Mouse (Mus musculus) limb, embryonic 15.5 days (tissue): Measurements from ENCODE around the gene Pigu. TPM values are rescaled to one million over a fixed set of nuclear protein-coding genes. Genes with fewer than 3 reads are reported as not detected.

Source experiments
- ATAC-seq: fragments of 200-750 bp; cut with Nextera tagmentation; 2 replicates; pipeline ENCODE4 v1.8.0; 2017; ENCODE audit warnings: low read depth, moderate TSS enrichment; ENCODE audit not compliant: insufficient number of reproducible peaks, low FRiP score, low TSS enrichment
- H3K27ac ChIP-seq: fragments of 300-500 bp; sonication (generic); 2 replicates; pipeline ENCODE4 v1.5.1; 2015; ENCODE audit warnings: moderate library complexity, mild to moderate bottlenecking, inconsistent platforms
- H3K27me3 ChIP-seq: fragments of 300-500 bp; sonication (generic); 2 replicates; pipeline ENCODE4 v1.6.1; 2015; ENCODE audit warnings: inconsistent platforms
- H3K36me3 ChIP-seq: fragments of 300-500 bp; sonication (generic); 2 replicates; pipeline ENCODE4 v1.6.1; 2015; ENCODE audit warnings: inconsistent platforms
- H3K4me1 ChIP-seq: fragments of 300-500 bp; sonication (generic); 2 replicates; pipeline ENCODE4 v1.6.1; 2015; ENCODE audit warnings: inconsistent platforms
- H3K4me2 ChIP-seq: fragments of 300-500 bp; sonication (generic); 2 replicates; pipeline ENCODE4 v1.6.1; 2015; ENCODE audit warnings: mild to moderate bottlenecking, inconsistent platforms
- H3K4me3 ChIP-seq: fragments of 300-500 bp; sonication (generic); 2 replicates; pipeline ENCODE4 v1.5.1; 2015; ENCODE audit warnings: mild to moderate bottlenecking, inconsistent platforms
- H3K9ac ChIP-seq: fragments of 300-500 bp; sonication (generic); 2 replicates; pipeline ENCODE4 v1.6.1; 2015; ENCODE audit warnings: inconsistent platforms
- H3K9me3 ChIP-seq: fragments of 300-500 bp; sonication (generic); 2 replicates; pipeline ENCODE4 v1.6.1; 2016; ENCODE audit warnings: inconsistent platforms
- WGBS: fragments of 180-500 bp; shearing (Covaris S2); methylation state at CpG from one replicate; pipeline ENCODE4 v1.1.7; 2015; 5-methylcytosine and 5-hydroxymethylcytosine counted together
- polyA plus RNA-seq: library from polyadenylated mRNA; unstranded; fragments of >200 nt; fragmentation: Nextera tagmentation; extraction: Ambion mirVana; gene quantifications from 2 replicates; pipeline ENCODE4 v1.2.1, GENCODE M21; 2015

The Pigu gene
- polyA plus RNA-seq, 1 experiment from 2014 or later = 41.7 TPM

- Histone ChIP-seq H3K9me3 (no peaks in the 10 kb centered on the region), H3K9ac (no peak overlapping the region), H3K4me3 (no peak overlapping the region), H3K27me3 (no peaks in the 10 kb centered on the region), H3K36me3 (no peaks in the 10 kb centered on the region), H3K4me2 (no peak overlapping the region), H3K27ac (no peak overlapping the region), H3K4me1 (peaks cover 10% of the 10 kb centered on the region)
- no peak for ATAC-seq
- 89% methylated on average over 3 of the region's 3 CpGs for WGBS
These were observed 2.8 kb downstream of the Pigu start for GRCm38 (mm10) chr2:155354402-155354801.

GRCm38 (mm10) chr2:155346670-155347069, 10.6 kb downstream of the Pigu start:
- no peak overlapping the region for H3K4me3 ChIP-seq
- 71% methylated on average over 1 of the region's 1 CpGs for WGBS

GRCm38 (mm10) chr2:155340166-155340565, 17.1 kb downstream of the Pigu start:
- Histone ChIP-seq H3K9me3 (no peaks in the 10 kb centered on the region), H3K4me1 (no peaks in the 10 kb centered on the region), H3K4me3 (no peak overlapping the region), H3K4me2 (no peak overlapping the region), H3K27me3 (no peaks in the 10 kb centered on the region), H3K27ac (no peak overlapping the region), H3K9ac (no peak overlapping the region), H3K36me3 (peaks cover 16% of the 10 kb centered on the region; the same call in 1 of the 2 replicates)
- no peak for ATAC-seq

More at GRCm38 (mm10) chr2:155346670-155347069, 10.6 kb downstream of the Pigu start:
- Histone ChIP-seq H3K27me3 (no peaks in the 10 kb centered on the region), H3K9me3 (no peaks in the 10 kb centered on the region), H3K4me2 (no peak overlapping the region), H3K27ac (no peak overlapping the region), H3K4me1 (no peaks in the 10 kb centered on the region), H3K9ac (no peak overlapping the region), H3K36me3 (peaks cover 11% of the 10 kb centered on the region; the same call in 1 of the 2 replicates)
- no peak for ATAC-seq

- no peak for ATAC-seq
- 93% methylated on average over 3 of the region's 3 CpGs for WGBS
- no peak overlapping the region for H3K4me2 ChIP-seq
- no peaks in the 10 kb centered on the region for H3K27me3 ChIP-seq
- no peak overlapping the region for H3K4me3 ChIP-seq
- H3K9me3 ChIP-seq = no peaks in the 10 kb centered on the region
- no peak overlapping the region for H3K27ac ChIP-seq
- peaks cover 29% of the 10 kb centered on the region for H3K36me3 ChIP-seq
- H3K4me1 ChIP-seq = no peaks in the 10 kb centered on the region
- H3K9ac ChIP-seq = no peak overlapping the region
These were observed 21.0 kb downstream of the Pigu start for GRCm38 (mm10) chr2:155336254-155336653.

GRCm38 (mm10) chr2:155335231-155335630, 22.0 kb downstream of the Pigu start:
- no peak overlapping the region for H3K4me3 ChIP-seq
- H3K27me3 ChIP-seq = no peaks in the 10 kb centered on the region
- 82% methylated on average over 1 of the region's 1 CpGs for WGBS
- H3K4me2 ChIP-seq = no peak overlapping the region
- H3K9ac ChIP-seq = no peak overlapping the region
- H3K9me3 ChIP-seq = no peaks in the 10 kb centered on the region
- ATAC-seq = no peak
- peaks cover 38% of the 10 kb centered on the region for H3K36me3 ChIP-seq
- no peak overlapping the region for H3K27ac ChIP-seq
- H3K4me1 ChIP-seq = no peaks in the 10 kb centered on the region

GRCm38 (mm10) chr2:155333421-155333820, 23.8 kb downstream of the Pigu start:
- Histone ChIP-seq H3K4me3 (no peak overlapping the region), H3K4me1 (no peaks in the 10 kb centered on the region), H3K9me3 (no peaks in the 10 kb centered on the region), H3K27me3 (no peaks in the 10 kb centered on the region), H3K27ac (no peak overlapping the region), H3K4me2 (no peak overlapping the region), H3K9ac (no peak overlapping the region), H3K36me3 (peaks cover 43% of the 10 kb centered on the region)
- no peak for ATAC-seq
- 86% methylated on average over 1 of the region's 1 CpGs for WGBS

- H3K4me3 ChIP-seq = no peak overlapping the region
- H3K27ac ChIP-seq = no peak overlapping the region
- no peak overlapping the region for H3K4me2 ChIP-seq
- ATAC-seq = no peak
- H3K9ac ChIP-seq = no peak overlapping the region
- 91% methylated on average over 4 of the region's 4 CpGs for WGBS
- no peaks in the 10 kb centered on the region for H3K27me3 ChIP-seq
- peaks cover 56% of the 10 kb centered on the region for H3K36me3 ChIP-seq
- H3K9me3 ChIP-seq = no peaks in the 10 kb centered on the region
- H3K4me1 ChIP-seq = no peaks in the 10 kb centered on the region
These were observed 25.9 kb downstream of the Pigu start for GRCm38 (mm10) chr2:155331351-155331750.

GRCm38 (mm10) chr2:155330811-155331210, 26.4 kb downstream of the Pigu start:
- no peaks in the 10 kb centered on the region for H3K27me3 ChIP-seq
- no peak overlapping the region for H3K4me2 ChIP-seq
- no peak for ATAC-seq
- peaks cover 59% of the 10 kb centered on the region for H3K36me3 ChIP-seq
- no peaks in the 10 kb centered on the region for H3K4me1 ChIP-seq
- H3K9me3 ChIP-seq = no peaks in the 10 kb centered on the region
- WGBS = 88% methylated on average over 4 of the region's 4 CpGs
- H3K27ac ChIP-seq = no peak overlapping the region
- H3K9ac ChIP-seq = no peak overlapping the region
- H3K4me3 ChIP-seq = no peak overlapping the region

GRCm38 (mm10) chr2:155329707-155330106, 27.5 kb downstream of the Pigu start:
- no peaks in the 10 kb centered on the region for H3K27me3 ChIP-seq
- no peaks in the 10 kb centered on the region for H3K9me3 ChIP-seq
- H3K4me2 ChIP-seq = no peak overlapping the region
- no peak overlapping the region for H3K4me3 ChIP-seq
- no peak overlapping the region for H3K9ac ChIP-seq
- no peak overlapping the region for H3K27ac ChIP-seq
- H3K4me1 ChIP-seq = no peaks in the 10 kb centered on the region
- peaks cover 58% of the 10 kb centered on the region for H3K36me3 ChIP-seq
- ATAC-seq = no peak
- 81% methylated on average over 2 of the region's 2 CpGs for WGBS

GRCm38 (mm10) chr2:155328906-155329305, 28.3 kb downstream of the Pigu start:
- H3K9ac ChIP-seq = no peak overlapping the region
- H3K36me3 ChIP-seq = peaks cover 50% of the 10 kb centered on the region
- no peaks in the 10 kb centered on the region for H3K9me3 ChIP-seq
- H3K27me3 ChIP-seq = no peaks in the 10 kb centered on the region
- no peak overlapping the region for H3K27ac ChIP-seq
- no peak overlapping the region for H3K4me2 ChIP-seq
- ATAC-seq = no peak
- H3K4me1 ChIP-seq = no peaks in the 10 kb centered on the region
- H3K4me3 ChIP-seq = no peak overlapping the region

GRCm38 (mm10) chr2:155327906-155328305, 29.3 kb downstream of the Pigu start:
- ATAC-seq = no peak
- Histone ChIP-seq H3K9me3 (no peaks in the 10 kb centered on the region), H3K4me3 (no peak overlapping the region), H3K36me3 (peaks cover 42% of the 10 kb centered on the region), H3K9ac (no peak overlapping the region), H3K27ac (no peak overlapping the region), H3K27me3 (no peaks in the 10 kb centered on the region), H3K4me1 (no peaks in the 10 kb centered on the region), H3K4me2 (no peak overlapping the region)
- WGBS = 88% methylated on average over 5 of the region's 5 CpGs

GRCm38 (mm10) chr2:155326001-155326400, 31.2 kb downstream of the Pigu start:
- WGBS = 94% methylated on average over 4 of the region's 4 CpGs
- peaks cover 37% of the 10 kb centered on the region for H3K36me3 ChIP-seq
- H3K4me1 ChIP-seq = no peaks in the 10 kb centered on the region
- no peaks in the 10 kb centered on the region for H3K9me3 ChIP-seq
- H3K4me2 ChIP-seq = no peak overlapping the region
- ATAC-seq = no peak
- no peak overlapping the region for H3K9ac ChIP-seq
- H3K27ac ChIP-seq = no peak overlapping the region
- H3K27me3 ChIP-seq = no peaks in the 10 kb centered on the region
- H3K4me3 ChIP-seq = no peak overlapping the region

- WGBS = 63% methylated on average over 5 of the region's 5 CpGs
- ATAC-seq = no peak
These were observed 36.6 kb downstream of the Pigu start for GRCm38 (mm10) chr2:155320596-155320995.

More at GRCm38 (mm10) chr2:155320596-155320995, 36.6 kb downstream of the Pigu start:
- H3K4me1 ChIP-seq = no peaks in the 10 kb centered on the region
- H3K4me2 ChIP-seq = no peak overlapping the region
- H3K36me3 ChIP-seq = peaks cover 26% of the 10 kb centered on the region
- no peaks in the 10 kb centered on the region for H3K9me3 ChIP-seq
- no peak overlapping the region for H3K27ac ChIP-seq
- no peak overlapping the region for H3K9ac ChIP-seq
- no peak overlapping the region for H3K4me3 ChIP-seq
- H3K27me3 ChIP-seq = no peaks in the 10 kb centered on the region
